Mouse (Mus musculus) cerebellum, postnatal 10 days (tissue): ENCODE results near the gene Cntnap5b.

ENCODE experiments used
- DNase-seq, 2 experiments: peaks; one replicate each; pipeline ENCODE4 v3.0.0; 2021; ENCODE audit warnings: mixed read lengths in 2 of 2

Cntnap5b gene

GRCm38 (mm10) chr1:100180050-100180449 is 407.5 kb downstream of the Cntnap5b start:
- peak; percentile 46 to 56 for DNase-seq

- peak; percentile 43 to 54 for DNase-seq
Measured at GRCm38 (mm10) chr1:100231980-100232608, 459.5 kb downstream of the Cntnap5b start.

DNA sequence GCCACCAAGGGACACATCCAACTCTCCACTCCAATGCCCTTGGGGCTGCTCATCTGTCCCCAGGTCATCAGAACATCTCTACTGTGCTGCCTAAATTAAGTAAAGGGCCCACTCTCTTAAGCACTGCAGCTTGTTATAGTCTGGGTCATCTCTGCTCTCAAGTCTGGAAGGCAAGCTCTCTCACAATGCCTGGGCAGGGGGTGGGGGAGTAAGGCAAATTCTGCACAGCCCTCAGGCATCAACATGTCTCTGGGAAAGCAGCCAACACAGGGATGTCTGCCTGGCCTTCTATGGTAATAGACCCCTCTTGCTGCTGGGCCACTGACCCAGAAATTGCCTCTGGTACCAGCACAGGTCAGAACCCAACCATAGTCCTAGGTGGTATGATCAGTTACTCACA is 479.4 kb downstream of the Cntnap5b start:
- peak; percentile 1 to 3 for DNase-seq

DNA sequence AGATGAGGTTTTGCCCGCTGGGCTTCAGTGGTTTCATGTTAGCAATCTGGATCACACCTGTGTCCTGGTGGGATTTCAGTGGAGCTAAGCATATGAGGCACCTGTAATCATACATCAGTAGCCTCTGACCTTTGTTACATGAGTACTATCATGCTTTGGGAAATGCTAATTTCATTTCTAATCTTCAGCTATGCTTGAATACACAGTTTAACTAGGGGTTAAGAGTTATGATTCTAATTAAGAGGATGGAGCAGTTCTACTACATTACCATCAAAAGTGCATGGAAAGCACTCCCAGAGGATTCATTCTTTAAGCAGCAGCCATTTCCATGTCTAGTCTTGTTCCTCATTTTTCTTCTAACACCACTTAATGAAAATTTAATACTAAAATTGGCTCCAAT is 538.1 kb downstream of the Cntnap5b start:
- no peak for DNase-seq

DNA sequence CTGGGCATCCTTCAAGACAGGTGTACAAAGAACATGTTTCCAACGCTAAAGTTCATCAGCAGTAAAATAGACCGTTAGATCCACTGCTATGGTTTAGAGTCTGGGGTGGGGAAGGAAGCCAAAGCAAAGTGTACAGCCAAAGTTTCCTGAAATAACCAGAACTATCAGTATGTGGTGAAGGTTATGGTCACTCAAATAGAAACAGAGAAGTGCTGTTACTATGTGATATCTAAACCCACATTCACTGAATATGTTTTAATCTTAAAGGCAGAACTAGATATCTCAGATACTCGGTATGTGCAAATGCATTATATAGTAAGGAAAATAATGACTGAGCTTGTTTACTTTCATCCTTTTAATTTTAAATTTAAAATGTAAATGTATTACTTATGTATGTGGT is 558.5 kb downstream of the Cntnap5b start:
- DNase-seq = no peak

GRCm38 (mm10) chr1:100369415-100370113 is 597.0 kb downstream of the Cntnap5b start:
- no peak for DNase-seq

DNA sequence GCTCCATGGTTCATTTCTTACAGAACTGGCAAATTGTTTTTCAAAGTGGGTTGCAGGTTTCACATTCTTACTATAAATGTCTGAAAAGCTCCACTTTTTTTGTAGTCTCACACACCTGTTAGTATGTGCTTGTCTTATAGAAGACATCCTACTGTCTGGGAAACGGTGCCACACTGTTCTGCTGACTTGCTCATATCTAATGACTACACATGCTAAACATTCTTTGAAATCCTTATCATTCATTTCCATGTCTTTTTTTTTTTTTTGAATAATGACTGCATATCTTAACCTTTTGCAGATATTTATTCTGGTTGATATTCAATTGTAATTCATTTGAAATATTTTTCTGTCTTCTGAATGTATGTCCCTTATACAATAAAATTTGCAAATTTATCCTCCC is 613.7 kb downstream of the Cntnap5b start:
- no peak for DNase-seq

DNA sequence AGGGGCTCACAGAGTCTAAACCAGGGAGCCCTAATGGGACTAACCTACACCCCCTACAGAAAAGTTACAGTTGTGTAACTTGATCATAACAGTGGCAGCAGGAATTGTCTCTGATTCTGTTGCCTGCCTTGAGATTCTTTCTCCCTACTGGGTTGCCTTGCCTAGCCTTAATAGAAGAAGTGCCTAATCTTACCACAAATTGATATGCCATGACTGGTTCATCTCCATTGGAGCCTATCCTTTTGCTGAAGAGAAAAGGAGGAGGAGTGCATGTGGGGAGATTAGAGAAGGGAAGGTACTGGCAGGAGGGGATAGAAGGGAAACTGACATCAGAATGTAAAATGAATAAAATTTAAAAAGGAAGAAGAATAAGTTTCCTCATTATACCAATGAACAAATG is 621.5 kb downstream of the Cntnap5b start:
- DNase-seq = no peak

DNA sequence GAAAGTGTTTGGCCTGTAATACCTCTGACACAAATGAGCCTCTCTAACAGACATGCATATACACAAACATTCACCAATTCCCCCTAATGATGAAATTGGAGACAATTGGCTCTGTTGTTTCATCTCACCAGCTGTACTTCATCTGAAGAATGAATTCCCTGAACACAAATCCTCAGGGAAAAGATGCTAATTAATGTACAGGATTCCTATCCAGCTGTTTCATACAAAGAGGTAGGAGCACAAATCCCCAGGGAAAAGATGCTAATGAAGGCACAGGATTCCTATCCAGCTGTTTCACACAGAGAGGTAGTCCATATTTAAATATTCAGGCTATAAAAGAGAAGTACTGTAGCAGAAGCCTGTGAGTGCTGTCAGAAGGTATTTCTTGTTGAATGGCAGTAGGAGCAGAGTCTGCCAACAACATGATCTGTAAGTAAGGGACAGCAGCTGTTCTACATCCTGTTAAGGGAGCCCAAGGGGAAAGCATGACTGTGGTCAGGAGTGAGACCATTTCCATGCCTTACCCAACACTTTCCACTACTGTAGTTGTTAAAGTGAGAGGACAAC is 644.2 kb downstream of the Cntnap5b start:
- no peak for DNase-seq

DNA sequence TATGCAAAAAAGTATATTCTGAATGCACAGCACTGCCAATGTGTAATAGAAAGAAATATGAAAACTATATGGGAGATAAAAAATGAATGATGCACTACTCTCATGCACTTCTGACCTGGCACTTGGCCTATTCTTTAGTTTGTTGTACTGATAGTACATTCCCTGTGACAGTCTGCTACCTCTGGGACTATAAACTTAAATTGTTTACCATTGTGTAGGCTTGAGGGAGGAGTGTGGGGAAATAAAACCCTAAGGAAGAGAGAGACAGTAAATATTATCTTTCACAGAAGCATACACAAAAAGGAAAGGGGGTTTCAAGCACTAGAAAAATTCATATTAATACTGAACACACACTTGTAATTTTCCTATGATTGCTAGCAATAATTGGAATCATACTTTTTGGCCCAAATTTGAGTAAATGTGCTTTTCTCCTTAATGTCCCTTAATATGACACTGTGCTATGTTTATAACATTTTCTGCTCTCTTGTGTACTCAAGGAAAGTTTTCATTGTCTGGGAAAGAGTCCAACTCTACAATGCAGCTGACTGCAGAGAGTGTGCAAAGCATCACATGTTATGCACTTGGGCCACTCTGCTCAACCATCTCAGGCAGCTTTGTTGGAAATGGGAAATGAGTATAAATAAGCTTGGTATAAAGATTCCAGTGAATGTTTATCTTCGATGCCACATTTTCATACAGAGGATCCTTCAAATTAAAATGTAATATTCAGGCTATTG is 657.6 kb downstream of the Cntnap5b start:
- DNase-seq = no peak

GRCm38 (mm10) chr1:100463877-100464276 is 691.3 kb downstream of the Cntnap5b start:
- no peak for DNase-seq

DNA sequence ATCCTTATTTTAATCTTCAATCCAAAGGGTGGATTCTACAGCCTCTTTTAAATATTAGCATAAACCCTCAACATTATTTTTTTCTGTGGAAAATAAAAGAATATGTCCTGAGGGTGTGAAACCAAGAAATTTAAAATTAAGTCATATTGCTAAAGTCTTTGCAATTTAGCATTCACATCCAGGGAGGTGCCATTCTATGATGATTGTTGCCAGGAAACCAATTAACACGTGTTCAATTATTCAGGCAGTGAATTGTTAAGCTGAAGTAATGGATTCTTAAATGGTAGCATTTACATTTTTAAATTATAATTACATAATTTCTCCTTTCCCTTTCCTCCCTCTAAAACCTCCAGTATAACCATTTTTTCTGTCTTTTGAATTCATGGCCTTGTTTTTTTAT is 692.7 kb downstream of the Cntnap5b start:
- DNase-seq = no peak

DNA sequence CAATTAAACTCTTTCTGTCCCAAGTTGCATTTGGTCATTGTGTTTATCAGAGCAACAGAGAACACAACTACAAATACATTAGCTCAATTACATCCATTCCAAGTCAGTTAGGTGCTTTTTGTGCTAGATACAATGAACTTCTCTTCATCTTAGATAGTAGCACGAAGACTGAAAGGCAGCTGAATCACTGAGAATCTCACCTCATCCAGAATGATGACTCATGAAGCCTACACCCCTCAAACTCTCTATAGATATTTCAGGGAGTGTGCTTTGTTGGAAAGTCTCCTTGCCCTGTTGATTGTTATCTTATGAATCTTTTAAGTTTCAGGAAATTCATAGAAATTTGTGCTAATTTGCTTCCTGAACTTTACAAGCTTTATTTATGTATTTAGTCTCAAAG is 695.0 kb downstream of the Cntnap5b start:
- no peak for DNase-seq

- no peak for DNase-seq
Measured at GRCm38 (mm10) chr1:100509866-100510265, 737.3 kb downstream of the Cntnap5b start.
